Comparison of ENCODE assay signal across 8 mouse cellular contexts in genomic region chr6:135026232-135026631, GRCm38 (mm10). TPM values are rescaled to one million over a fixed set of nuclear protein-coding genes. Genes with fewer than 3 reads are reported as not detected.
DNase-seq lines count a peak whose midpoint lies in the region; ATAC-seq and TF ChIP-seq lines count a peak whose summit lies in the region.

No protein-coding gene starts in this region.

- no peak for DNase-seq in forebrain, embryonic 11.5 days (ENCODE audit: low spot score)
- peak; percentile 16 for DNase-seq in urinary bladder, postnatal 25 days (ENCODE audit: low spot score)
- DNase-seq in urinary bladder, adult 18-20 months (ENCODE audit: low spot score in 2 of 2) = no peak
- DNase-seq in forebrain, postnatal 0 days = peak; percentile 64
- DNase-seq in large intestine, adult 2 months (ENCODE audit: low read depth, low spot score) = peak; percentile 65
- DNase-seq in naive thymus-derived CD4-positive, alpha-beta T cell, adult 2 months (ENCODE audit: low read depth) = peak; percentile 51
- DNase-seq in frontal cortex, postnatal 14 days (ENCODE audit: low spot score in 2 of 2) = no peak

- 10% methylated on average over 3 of the region's 3 CpGs for WGBS in forebrain, embryonic 11.5 days
- WGBS in forebrain, embryonic 12.5 days = 9% methylated on average over 3 of the region's 3 CpGs
- WGBS in forebrain, postnatal 0 days = 6% methylated on average over 3 of the region's 3 CpGs
- 5% methylated on average over 3 of the region's 3 CpGs for WGBS in large intestine, adult 2 months

- ATAC-seq in forebrain, embryonic 11.5 days (replicated peaks; ENCODE audit: low FRiP score) = 0 out of 2 replicates have a peak, but pooled peaks have one; percentile 49
- ATAC-seq in forebrain, embryonic 12.5 days (ENCODE audit: low FRiP score) = no peak
- ATAC-seq in forebrain, postnatal 0 days = peak; percentile 86

- H3K36me3 ChIP-seq in forebrain, embryonic 11.5 days (ENCODE audit: control insufficient read depth, insufficient read depth, low read length) = peaks cover 13% of the 10 kb centered on the region; the same call in 1 of the 2 replicates
- peaks cover 40% of the 10 kb centered on the region for H3K36me3 ChIP-seq in forebrain, embryonic 12.5 days (replicated peaks)
- peaks cover 40% of the 10 kb centered on the region for H3K36me3 ChIP-seq in forebrain, postnatal 0 days (ENCODE audit: insufficient read depth)

- no peaks in the 10 kb centered on the region for H3K4me1 ChIP-seq in forebrain, embryonic 11.5 days (replicated peaks; ENCODE audit: control insufficient read depth, insufficient read depth, low read length)
- H3K4me1 ChIP-seq in forebrain, embryonic 12.5 days = no peaks in the 10 kb centered on the region
- H3K4me1 ChIP-seq in forebrain, postnatal 0 days (ENCODE audit: insufficient read depth) = no peaks in the 10 kb centered on the region

- no peaks in the 10 kb centered on the region for H3K9me3 ChIP-seq in forebrain, embryonic 11.5 days (ENCODE audit: control insufficient read depth, low read length)
- no peaks in the 10 kb centered on the region for H3K9me3 ChIP-seq in forebrain, embryonic 12.5 days
- no peaks in the 10 kb centered on the region for H3K9me3 ChIP-seq in forebrain, postnatal 0 days (ENCODE audit: low read length)

- H3K4me3 ChIP-seq in forebrain, embryonic 11.5 days (ENCODE audit: low read depth, low read length) = no peak overlapping the region
- no peak overlapping the region for H3K4me3 ChIP-seq in forebrain, embryonic 12.5 days (replicated peaks)
- H3K4me3 ChIP-seq in forebrain, postnatal 0 days (ENCODE audit: low read depth, low read length) = no peak overlapping the region

- peak; percentile 75 for TF ChIP-seq CTCF in forebrain, postnatal 0 days (IDR thresholded peaks at IDR 0.05; ENCODE audit: low read depth)

- no peaks in the 10 kb centered on the region for H3K27me3 ChIP-seq in forebrain, embryonic 11.5 days (ENCODE audit: control insufficient read depth, insufficient read depth, low read length)
- H3K27me3 ChIP-seq in forebrain, embryonic 12.5 days = no peaks in the 10 kb centered on the region
- no peaks in the 10 kb centered on the region for H3K27me3 ChIP-seq in forebrain, postnatal 0 days (ENCODE audit: insufficient read depth, low read length)

- no peak overlapping the region for H3K9ac ChIP-seq in forebrain, embryonic 11.5 days (ENCODE audit: low read length)
- no peak overlapping the region for H3K9ac ChIP-seq in forebrain, embryonic 12.5 days
- H3K9ac ChIP-seq in forebrain, postnatal 0 days = no peak overlapping the region

- no peak overlapping the region for H3K4me2 ChIP-seq in forebrain, embryonic 11.5 days (ENCODE audit: low read depth, low read length, severe bottlenecking)
- H3K4me2 ChIP-seq in forebrain, embryonic 12.5 days = no peak overlapping the region
- no peak overlapping the region for H3K4me2 ChIP-seq in forebrain, postnatal 0 days (ENCODE audit: low read depth)

- no peak overlapping the region for H3K27ac ChIP-seq in forebrain, embryonic 11.5 days (ENCODE audit: low read depth, low read length)
- no peak overlapping the region for H3K27ac ChIP-seq in forebrain, embryonic 12.5 days
- H3K27ac ChIP-seq in forebrain, postnatal 0 days (ENCODE audit: low read depth, low read length) = no peak overlapping the region

RNA-seq across cellular contexts. Expression of gene Ddx47, which starts 14.8 kb away (rescaled TPM):
- 105 and 107 TPM in 2 replicates for polyA plus RNA-seq in forebrain, embryonic 11.5 days (2014; fragmentation: Nextera tagmentation; extraction: Ambion mirVana)
- 91.3 and 93.0 TPM in 2 replicates for polyA plus RNA-seq in forebrain, embryonic 12.5 days (2016; fragmentation: Nextera tagmentation; extraction: Ambion mirVana)
- total RNA-seq in forebrain, postnatal 0 days (2014; rRNA removed) = 34.6 and 41.9 TPM in 2 replicates
- polyA plus RNA-seq in forebrain, postnatal 0 days (2015; fragmentation: Nextera tagmentation; extraction: Ambion mirVana) = 51.0 and 60.0 TPM in 2 replicates
- 33.0 and 38.7 TPM in 2 replicates for polyA plus RNA-seq in large intestine, adult 2 months (2012; rRNA removed)

RNA-seq across cellular contexts. Expression of gene Gprc5a, which starts 39.2 kb away (rescaled TPM):
- 2.7 and 4.5 TPM in 2 replicates for polyA plus RNA-seq in forebrain, embryonic 11.5 days (2014; fragmentation: Nextera tagmentation; extraction: Ambion mirVana)
- 1.7 and 1.8 TPM in 2 replicates for polyA plus RNA-seq in forebrain, embryonic 12.5 days (2016; fragmentation: Nextera tagmentation; extraction: Ambion mirVana)
- 0.43 and 0.62 TPM in 2 replicates for total RNA-seq in forebrain, postnatal 0 days (2014; rRNA removed)
- 0.47 and 0.60 TPM in 2 replicates for polyA plus RNA-seq in forebrain, postnatal 0 days (2015; fragmentation: Nextera tagmentation; extraction: Ambion mirVana)
- polyA plus RNA-seq in large intestine, adult 2 months (2012; rRNA removed) = 7.5 and 37.9 TPM in 2 replicates

RNA-seq across cellular contexts. Expression of gene Apold1, which starts 44.7 kb away (rescaled TPM):
- 3.0 and 3.1 TPM in 2 replicates for polyA plus RNA-seq in forebrain, embryonic 11.5 days (2014; fragmentation: Nextera tagmentation; extraction: Ambion mirVana)
- 3.7 and 3.9 TPM in 2 replicates for polyA plus RNA-seq in forebrain, embryonic 12.5 days (2016; fragmentation: Nextera tagmentation; extraction: Ambion mirVana)
- 8.7 TPM in 2 replicates for total RNA-seq in forebrain, postnatal 0 days (2014; rRNA removed)
- polyA plus RNA-seq in forebrain, postnatal 0 days (2015; fragmentation: Nextera tagmentation; extraction: Ambion mirVana) = 5.9 and 6.2 TPM in 2 replicates
- polyA plus RNA-seq in large intestine, adult 2 months (2012; rRNA removed) = 0.62 and 1.0 TPM in 2 replicates

Comparison
In these comparisons a context has a peak if more than half of its experiments do, and no peak if none do; other contexts are left out.
1. DNase-seq: peak in urinary bladder, postnatal 25 days (single experiment), forebrain, postnatal 0 days (single experiment), large intestine, adult 2 months (single experiment) and naive thymus-derived CD4-positive, alpha-beta T cell, adult 2 months (single experiment); none in forebrain, embryonic 11.5 days (single experiment), urinary bladder, adult 18-20 months (0 of 2) and frontal cortex, postnatal 14 days (0 of 2).